Mouse (Mus musculus) embryo, embryonic 10.5 days (tissue): ENCODE measurements around the gene Ppm1h.
A peak's percentile ranks its signal among the peaks of the same experiment; 100 is the strongest.

ENCODE experiments used
- DNase-seq: peaks from one replicate; pipeline ENCODE4 v3.0.0-alpha.2; 2015; ENCODE audit warnings: low spot score

Gene Ppm1h

GRCm38 (mm10) chr10:122704901-122705300 lies 26.3 kb downstream of the Ppm1h start:
- DNase-seq = no peak

- no peak for DNase-seq
These were observed 26.9 kb downstream of the Ppm1h start for GRCm38 (mm10) chr10:122705457-122705856.

GRCm38 (mm10) chr10:122711381-122711811 lies 32.8 kb downstream of the Ppm1h start:
- DNase-seq = no peak

GRCm38 (mm10) chr10:122712307-122712706 lies 33.7 kb downstream of the Ppm1h start:
- no peak for DNase-seq

- DNase-seq = no peak
These were observed 37.3 kb downstream of the Ppm1h start for GRCm38 (mm10) chr10:122715856-122716255.

GRCm38 (mm10) chr10:122716286-122716685 lies 37.7 kb downstream of the Ppm1h start:
- no peak for DNase-seq

- no peak for DNase-seq
These were observed 38.3 kb downstream of the Ppm1h start for GRCm38 (mm10) chr10:122716739-122717474.

GRCm38 (mm10) chr10:122717754-122718415 lies 39.3 kb downstream of the Ppm1h start:
- peak; percentile 33 for DNase-seq

GRCm38 (mm10) chr10:122718951-122719350 lies 40.4 kb downstream of the Ppm1h start:
- DNase-seq = no peak

- no peak for DNase-seq
These were observed 43.5 kb downstream of the Ppm1h start for GRCm38 (mm10) chr10:122722111-122722510.

- no peak for DNase-seq
These were observed 46.1 kb downstream of the Ppm1h start for GRCm38 (mm10) chr10:122724692-122725091.

- DNase-seq = no peak
These were observed 48.7 kb downstream of the Ppm1h start for GRCm38 (mm10) chr10:122727228-122727627.

GRCm38 (mm10) chr10:122728172-122728571 lies 49.6 kb downstream of the Ppm1h start:
- no peak for DNase-seq

GRCm38 (mm10) chr10:122732146-122732545 lies 53.6 kb downstream of the Ppm1h start:
- DNase-seq = no peak

- no peak for DNase-seq
These were observed 56.0 kb downstream of the Ppm1h start for GRCm38 (mm10) chr10:122734521-122734920.

GRCm38 (mm10) chr10:122735284-122735784 lies 56.8 kb downstream of the Ppm1h start:
- no peak for DNase-seq

GRCm38 (mm10) chr10:122736835-122737234 lies 58.3 kb downstream of the Ppm1h start:
- DNase-seq = no peak

GRCm38 (mm10) chr10:122738526-122738925 lies 60.0 kb downstream of the Ppm1h start:
- no peak for DNase-seq

- DNase-seq = no peak
These were observed 60.5 kb downstream of the Ppm1h start for GRCm38 (mm10) chr10:122739037-122739436.

- peak; percentile 34 for DNase-seq
These were observed 61.6 kb downstream of the Ppm1h start for GRCm38 (mm10) chr10:122740117-122740516.

GRCm38 (mm10) chr10:122741191-122741590 lies 62.6 kb downstream of the Ppm1h start:
- no peak for DNase-seq

GRCm38 (mm10) chr10:122742136-122742535 lies 63.6 kb downstream of the Ppm1h start:
- no peak for DNase-seq

- no peak for DNase-seq
These were observed 64.8 kb downstream of the Ppm1h start for GRCm38 (mm10) chr10:122743361-122743760.
